Comparison of ENCODE assay signal across 8 mouse cellular contexts in the genomic region with DNA sequence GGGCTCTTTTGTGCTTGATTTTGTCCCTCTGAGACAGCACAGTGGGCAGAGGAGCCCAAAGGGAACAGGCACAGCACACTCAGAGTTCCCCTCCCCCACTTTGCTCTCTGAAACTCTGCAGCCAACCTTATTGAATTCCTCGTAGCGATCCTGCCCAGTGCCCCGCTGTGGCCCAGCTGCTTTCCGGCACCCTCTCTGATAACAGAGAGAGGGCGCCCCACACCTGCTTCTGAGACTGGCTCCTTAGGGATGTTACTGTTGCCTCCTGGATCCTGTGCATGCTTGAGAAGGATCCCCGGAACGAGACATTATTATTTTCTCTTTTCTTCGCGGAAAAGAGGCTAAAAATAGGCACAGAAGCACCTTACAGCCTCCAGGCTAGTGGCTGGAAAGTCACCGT.
DNase-seq lines count a peak whose midpoint lies in the region; ATAC-seq and TF ChIP-seq lines count a peak whose summit lies in the region.

No protein-coding gene starts in this region.

- peak overlapping the region; percentile 43 for H3K4me3 ChIP-seq in forebrain, postnatal 0 days (ENCODE audit: low read depth, low read length)
- peak overlapping the region; percentile 45 for H3K4me3 ChIP-seq in hindbrain, embryonic 16.5 days (ENCODE audit: low read length)
- H3K4me3 ChIP-seq in stomach, embryonic 15.5 days (replicated peaks), result peak overlapping the region; percentile 37

- 1% methylated on average over 10 of the region's 10 CpGs for WGBS in forebrain, postnatal 0 days
- under 1% methylated on average over 10 of the region's 10 CpGs for WGBS in hindbrain, embryonic 16.5 days
- WGBS in stomach, embryonic 15.5 days, result 1% methylated on average over 10 of the region's 10 CpGs

- H3K4me2 ChIP-seq in forebrain, postnatal 0 days (ENCODE audit: low read depth), result peak overlapping the region; percentile 89
- H3K4me2 ChIP-seq in hindbrain, embryonic 16.5 days (ENCODE audit: low read length), result peak overlapping the region; percentile 85
- H3K4me2 ChIP-seq in stomach, embryonic 15.5 days, result peak overlapping the region; percentile 74

- peak; percentile 65 for ATAC-seq in cerebellum, adult (ENCODE audit: insufficient number of reproducible peaks, low FRiP score, low TSS enrichment)
- peak; percentile 90 for ATAC-seq in forebrain, postnatal 0 days
- peak; percentile 90 for ATAC-seq in hindbrain, embryonic 16.5 days
- no peak; the same call in 1 of the 2 replicates for ATAC-seq in stomach, embryonic 15.5 days (ENCODE audit: insufficient read depth, low FRiP score, low read depth)
- ATAC-seq in activated CD4-positive, CD25-positive, alpha-beta regulatory T cell, adult 4 months, result no peak

- H3K27me3 ChIP-seq in forebrain, postnatal 0 days (ENCODE audit: insufficient read depth, low read length), result no peaks in the 10 kb centered on the region; the same call in 1 of the 2 replicates
- no peaks in the 10 kb centered on the region for H3K27me3 ChIP-seq in hindbrain, embryonic 16.5 days (replicated peaks; ENCODE audit: control insufficient read depth, insufficient read depth, low read length)
- H3K27me3 ChIP-seq in stomach, embryonic 15.5 days (replicated peaks), result no peaks in the 10 kb centered on the region

- peak; percentile 35 for DNase-seq in MN1 (ENCODE audit: low spot score)
- DNase-seq in forebrain, postnatal 0 days, result peak; percentile 82
- DNase-seq in left cerebral cortex, adult 11 months (ENCODE audit: low spot score), result peak; percentile 66
- peak; percentile 12 for DNase-seq in lung, postnatal 14 days

- TF ChIP-seq CTCF in forebrain, postnatal 0 days (IDR thresholded peaks at IDR 0.05; ENCODE audit: low read depth), result peak; percentile 78

- peak overlapping the region; percentile 67 for H3K9ac ChIP-seq in forebrain, postnatal 0 days
- peak overlapping the region; percentile 64 for H3K9ac ChIP-seq in hindbrain, embryonic 16.5 days (ENCODE audit: low read depth, low read length)
- no peak overlapping the region for H3K9ac ChIP-seq in stomach, embryonic 15.5 days

- H3K4me1 ChIP-seq in forebrain, postnatal 0 days (ENCODE audit: insufficient read depth), result 0 out of 2 replicates have a peak, but pooled peaks cover 3% of the 10 kb centered on the region
- H3K4me1 ChIP-seq in hindbrain, embryonic 16.5 days (ENCODE audit: control insufficient read depth, insufficient read depth, low read depth, low read length), result peaks cover 13% of the 10 kb centered on the region
- peaks cover 9% of the 10 kb centered on the region for H3K4me1 ChIP-seq in stomach, embryonic 15.5 days

- H3K36me3 ChIP-seq in forebrain, postnatal 0 days (ENCODE audit: insufficient read depth), result no peaks in the 10 kb centered on the region
- H3K36me3 ChIP-seq in hindbrain, embryonic 16.5 days (ENCODE audit: control insufficient read depth, insufficient read depth, low read length), result no peaks in the 10 kb centered on the region
- H3K36me3 ChIP-seq in stomach, embryonic 15.5 days, result no peaks in the 10 kb centered on the region

- H3K9me3 ChIP-seq in forebrain, postnatal 0 days (ENCODE audit: low read length), result no peaks in the 10 kb centered on the region
- H3K9me3 ChIP-seq in hindbrain, embryonic 16.5 days (ENCODE audit: control insufficient read depth, low read length), result no peaks in the 10 kb centered on the region
- H3K9me3 ChIP-seq in stomach, embryonic 15.5 days, result no peaks in the 10 kb centered on the region

- H3K27ac ChIP-seq in forebrain, postnatal 0 days (ENCODE audit: low read depth, low read length), result peak overlapping the region; percentile 88
- peak overlapping the region; percentile 88 for H3K27ac ChIP-seq in hindbrain, embryonic 16.5 days (ENCODE audit: low read depth, low read length)
- no peak overlapping the region for H3K27ac ChIP-seq in stomach, embryonic 15.5 days

Comparison
In these comparisons a context has a peak if more than half of its experiments do, and no peak if none do; other contexts are left out.
1. DNase-seq: peak in every context shown above with its lines; median percentile 82 in forebrain, postnatal 0 days; 66 in left cerebral cortex, adult 11 months; 35 in MN1; 12 in lung, postnatal 14 days.
2. ATAC-seq: peak in cerebellum, adult (single experiment), forebrain, postnatal 0 days (single experiment) and hindbrain, embryonic 16.5 days (single experiment); none in stomach, embryonic 15.5 days (single experiment) and activated CD4-positive, CD25-positive, alpha-beta regulatory T cell, adult 4 months (single experiment).
3. Peak in every context shown above with its lines, with median percentiles within 50 percentile points of each other: H3K4me2 ChIP-seq and H3K4me3 ChIP-seq.